Comparison of ENCODE assay signal across 8 mouse cellular contexts in the genomic region with DNA sequence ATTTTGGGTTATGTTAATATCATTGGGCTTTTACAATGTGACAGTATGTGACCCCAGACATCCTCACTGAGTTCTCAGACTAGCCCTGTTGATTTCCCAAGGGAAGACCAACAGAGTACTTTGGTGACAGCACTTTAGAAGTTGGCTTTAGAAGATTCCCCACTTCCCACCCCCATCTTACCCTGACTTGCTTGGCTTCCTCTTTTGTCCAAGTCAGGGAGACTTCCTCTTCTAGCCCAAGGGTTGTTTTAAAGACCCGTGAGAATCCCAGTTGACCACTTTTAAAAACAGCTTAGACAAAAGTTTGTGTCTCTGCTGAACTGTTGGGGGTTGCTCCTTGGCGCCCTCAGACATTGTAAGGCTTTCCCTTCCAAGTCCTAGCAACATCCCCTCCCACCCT. TPM values are rescaled to one million over a fixed set of nuclear protein-coding genes. Genes with fewer than 3 reads are reported as not detected.
A peak's percentile ranks its signal among the peaks of the same experiment; 100 is the strongest.
DNase-seq lines count a peak whose midpoint lies in the region; ATAC-seq lines count a peak whose summit lies in the region.

No protein-coding gene starts in this region.

- no peaks in the 10 kb centered on the region for H3K36me3 ChIP-seq in forebrain, embryonic 13.5 days (ENCODE audit: poor library complexity, severe bottlenecking)
- H3K36me3 ChIP-seq in forebrain, embryonic 14.5 days (ENCODE audit: control insufficient read depth, insufficient read depth, low read length) = no peaks in the 10 kb centered on the region
- H3K36me3 ChIP-seq in midbrain, embryonic 11.5 days (ENCODE audit: control insufficient read depth, insufficient read depth, low read length) = no peaks in the 10 kb centered on the region
- no peaks in the 10 kb centered on the region for H3K36me3 ChIP-seq in midbrain, embryonic 16.5 days (ENCODE audit: control insufficient read depth, insufficient read depth, low read length)
- peaks cover 8% of the 10 kb centered on the region; the same call in 1 of the 2 replicates for H3K36me3 ChIP-seq in limb, embryonic 12.5 days
- no peaks in the 10 kb centered on the region for H3K36me3 ChIP-seq in stomach, embryonic 15.5 days

- no peak overlapping the region for H3K4me3 ChIP-seq in forebrain, embryonic 13.5 days
- H3K4me3 ChIP-seq in forebrain, embryonic 14.5 days (ENCODE audit: low read depth, low read length) = no peak overlapping the region
- no peak overlapping the region for H3K4me3 ChIP-seq in midbrain, embryonic 11.5 days (ENCODE audit: low read depth, low read length)
- H3K4me3 ChIP-seq in midbrain, embryonic 16.5 days (ENCODE audit: low read depth, low read length) = no peak overlapping the region
- H3K4me3 ChIP-seq in limb, embryonic 12.5 days (replicated peaks) = 0 out of 2 replicates have a peak overlapping the region, but pooled peaks have one; percentile 89
- H3K4me3 ChIP-seq in stomach, embryonic 15.5 days (replicated peaks) = no peak overlapping the region

- no peak overlapping the region for H3K9ac ChIP-seq in forebrain, embryonic 13.5 days
- no peak overlapping the region for H3K9ac ChIP-seq in forebrain, embryonic 14.5 days (ENCODE audit: low read length)
- H3K9ac ChIP-seq in midbrain, embryonic 11.5 days (ENCODE audit: low read length) = peak overlapping the region; percentile 18; the same call in 1 of the 2 replicates
- H3K9ac ChIP-seq in midbrain, embryonic 16.5 days (ENCODE audit: low read depth, low read length) = no peak overlapping the region
- peak overlapping the region; percentile 28; the same call in 1 of the 2 replicates for H3K9ac ChIP-seq in limb, embryonic 12.5 days (replicated peaks)
- no peak overlapping the region for H3K9ac ChIP-seq in stomach, embryonic 15.5 days

- H3K4me1 ChIP-seq in forebrain, embryonic 13.5 days = peaks cover 71% of the 10 kb centered on the region
- peaks cover 29% of the 10 kb centered on the region for H3K4me1 ChIP-seq in forebrain, embryonic 14.5 days (ENCODE audit: control insufficient read depth, insufficient read depth, low read length)
- peaks cover 33% of the 10 kb centered on the region for H3K4me1 ChIP-seq in midbrain, embryonic 11.5 days (ENCODE audit: control insufficient read depth, insufficient read depth, low read length)
- H3K4me1 ChIP-seq in midbrain, embryonic 16.5 days (ENCODE audit: control insufficient read depth, insufficient read depth, low read length) = peaks cover 42% of the 10 kb centered on the region
- peaks cover 59% of the 10 kb centered on the region for H3K4me1 ChIP-seq in limb, embryonic 12.5 days (replicated peaks)
- peaks cover 44% of the 10 kb centered on the region for H3K4me1 ChIP-seq in stomach, embryonic 15.5 days

- 17% methylated on average over 2 of the region's 2 CpGs for WGBS in forebrain, embryonic 13.5 days
- 19% methylated on average over 2 of the region's 2 CpGs for WGBS in forebrain, embryonic 14.5 days
- WGBS in midbrain, embryonic 11.5 days = 14% methylated on average over 2 of the region's 2 CpGs
- WGBS in midbrain, embryonic 16.5 days = 10% methylated on average over 2 of the region's 2 CpGs
- 62% methylated on average over 2 of the region's 2 CpGs for WGBS in limb, embryonic 12.5 days
- WGBS in stomach, embryonic 15.5 days = 42% methylated on average over 2 of the region's 2 CpGs

- H3K27ac ChIP-seq in forebrain, embryonic 13.5 days = no peak overlapping the region
- no peak overlapping the region for H3K27ac ChIP-seq in forebrain, embryonic 14.5 days (ENCODE audit: low read depth, low read length)
- H3K27ac ChIP-seq in midbrain, embryonic 11.5 days (ENCODE audit: low read depth, low read length) = no peak overlapping the region
- H3K27ac ChIP-seq in midbrain, embryonic 16.5 days (ENCODE audit: low read length) = no peak overlapping the region
- no peak overlapping the region for H3K27ac ChIP-seq in limb, embryonic 12.5 days
- H3K27ac ChIP-seq in stomach, embryonic 15.5 days = peak overlapping the region; percentile 31

- no peaks in the 10 kb centered on the region for H3K9me3 ChIP-seq in forebrain, embryonic 13.5 days (replicated peaks)
- H3K9me3 ChIP-seq in forebrain, embryonic 14.5 days (replicated peaks; ENCODE audit: control insufficient read depth, low read length) = no peaks in the 10 kb centered on the region
- no peaks in the 10 kb centered on the region for H3K9me3 ChIP-seq in midbrain, embryonic 11.5 days (ENCODE audit: control insufficient read depth, low read length)
- no peaks in the 10 kb centered on the region for H3K9me3 ChIP-seq in midbrain, embryonic 16.5 days (replicated peaks; ENCODE audit: control insufficient read depth, low read length, poor library complexity, severe bottlenecking)
- no peaks in the 10 kb centered on the region for H3K9me3 ChIP-seq in limb, embryonic 12.5 days
- no peaks in the 10 kb centered on the region for H3K9me3 ChIP-seq in stomach, embryonic 15.5 days

- no peak for DNase-seq in forebrain, embryonic 14.5 days (ENCODE audit: low spot score)
- DNase-seq in midbrain, embryonic 11.5 days (ENCODE audit: low spot score, missing footprints) = no peak
- DNase-seq in spleen, postnatal 4 days (ENCODE audit: low spot score in 2 of 2) = no peak
- no peak for DNase-seq in layer of hippocampus, adult 9-11 months

- H3K4me2 ChIP-seq in forebrain, embryonic 13.5 days = peak overlapping the region; percentile 87
- no peak overlapping the region for H3K4me2 ChIP-seq in forebrain, embryonic 14.5 days (ENCODE audit: low read length)
- H3K4me2 ChIP-seq in midbrain, embryonic 11.5 days = peak overlapping the region; percentile 8; the same call in 1 of the 2 replicates
- H3K4me2 ChIP-seq in midbrain, embryonic 16.5 days (ENCODE audit: low read length) = no peak overlapping the region
- H3K4me2 ChIP-seq in limb, embryonic 12.5 days = peak overlapping the region; percentile 91
- H3K4me2 ChIP-seq in stomach, embryonic 15.5 days = peak overlapping the region; percentile 37; the same call in 1 of the 2 replicates

- no peak for ATAC-seq in forebrain, embryonic 13.5 days
- no peak for ATAC-seq in forebrain, embryonic 14.5 days
- ATAC-seq in midbrain, embryonic 11.5 days (ENCODE audit: low FRiP score) = no peak
- ATAC-seq in midbrain, embryonic 16.5 days = no peak
- no peak for ATAC-seq in limb, embryonic 12.5 days (ENCODE audit: insufficient number of reproducible peaks, insufficient read depth, low FRiP score, low TSS enrichment, low read depth)
- ATAC-seq in stomach, embryonic 15.5 days (ENCODE audit: insufficient read depth, low FRiP score, low read depth) = no peak

- no peaks in the 10 kb centered on the region for H3K27me3 ChIP-seq in forebrain, embryonic 13.5 days
- no peaks in the 10 kb centered on the region for H3K27me3 ChIP-seq in forebrain, embryonic 14.5 days (replicated peaks; ENCODE audit: control insufficient read depth, insufficient read depth, low read length)
- no peaks in the 10 kb centered on the region for H3K27me3 ChIP-seq in midbrain, embryonic 11.5 days (ENCODE audit: control insufficient read depth, insufficient read depth, low read length)
- no peaks in the 10 kb centered on the region for H3K27me3 ChIP-seq in midbrain, embryonic 16.5 days (ENCODE audit: control insufficient read depth, insufficient read depth, low read depth, low read length)
- H3K27me3 ChIP-seq in limb, embryonic 12.5 days = no peaks in the 10 kb centered on the region
- no peaks in the 10 kb centered on the region for H3K27me3 ChIP-seq in stomach, embryonic 15.5 days (replicated peaks)

RNA-seq across cellular contexts. Expression of a gene that starts 47.1 kb away (rescaled TPM):
- 0.13 and 0.19 TPM in 2 replicates for polyA plus RNA-seq in forebrain, embryonic 13.5 days (2015; fragmentation: Nextera tagmentation; extraction: Ambion mirVana)
- 0.11 and 0.19 TPM in 2 replicates for polyA plus RNA-seq in forebrain, embryonic 14.5 days (2014; fragmentation: Nextera tagmentation; extraction: Ambion mirVana)
- 0.06 and 0.11 TPM in 2 replicates for polyA plus RNA-seq in midbrain, embryonic 11.5 days (2014; fragmentation: Nextera tagmentation; extraction: Ambion mirVana)
- polyA plus RNA-seq in midbrain, embryonic 16.5 days (2015; fragmentation: Nextera tagmentation; extraction: Ambion mirVana) = 0.14 and 0.18 TPM in 2 replicates
- 0.20 and 0.34 TPM in 2 replicates for polyA plus RNA-seq in limb, embryonic 12.5 days (2016; fragmentation: Nextera tagmentation; extraction: Ambion mirVana)
- 0.05 and 0.09 TPM in 2 replicates for polyA plus RNA-seq in stomach, embryonic 15.5 days (2015; fragmentation: Nextera tagmentation; extraction: Ambion mirVana)

Comparison
In these comparisons a context has a peak if more than half of its experiments do, and no peak if none do; other contexts are left out.
1. H3K4me2 ChIP-seq: peak in forebrain, embryonic 13.5 days (single experiment), midbrain, embryonic 11.5 days (single experiment), limb, embryonic 12.5 days (single experiment) and stomach, embryonic 15.5 days (single experiment); none in forebrain, embryonic 14.5 days (single experiment) and midbrain, embryonic 16.5 days (single experiment).
2. H3K9ac ChIP-seq: peak in midbrain, embryonic 11.5 days (single experiment) and limb, embryonic 12.5 days (single experiment); none in forebrain, embryonic 13.5 days (single experiment), forebrain, embryonic 14.5 days (single experiment), midbrain, embryonic 16.5 days (single experiment) and stomach, embryonic 15.5 days (single experiment).